Mouse (Mus musculus) skeletal muscle tissue, adult 2 months (tissue): ENCODE data around the gene Ccdc73.
"Not testable (repeated sequence)": the region's sequence is repeated elsewhere in the genome, so short reads cannot be mapped to it uniquely, and the experiment has no call there.

ENCODE experiments used
- DNase-seq: peaks from one replicate; pipeline ENCODE4 v3.0.0-alpha.2; 2012; ENCODE audit warnings: low read depth, low spot score

Gene Ccdc73

GRCm38 (mm10) chr2:104867282-104867855 is at the start of gene Ccdc73:
Ccdc73 (plus strand) TSS chr2:104867805.
- no peak for DNase-seq

GRCm38 (mm10) chr2:104818763-104819162 is 48.8 kb upstream of the Ccdc73 start:
- not testable (repeated sequence) for DNase-seq

GRCm38 (mm10) chr2:104826191-104826590 is 41.4 kb upstream of the Ccdc73 start:
- no peak for DNase-seq

- no peak for DNase-seq
Observed at GRCm38 (mm10) chr2:104832486-104832885, 35.1 kb upstream of the Ccdc73 start.

GRCm38 (mm10) chr2:104840974-104841373 is 26.6 kb upstream of the Ccdc73 start:
- no peak for DNase-seq

GRCm38 (mm10) chr2:104841736-104842135 is 25.9 kb upstream of the Ccdc73 start:
- no peak for DNase-seq

GRCm38 (mm10) chr2:104842559-104842958 is 25.0 kb upstream of the Ccdc73 start:
- no peak for DNase-seq

GRCm38 (mm10) chr2:104846638-104847414 is 20.8 kb upstream of the Ccdc73 start:
- no peak for DNase-seq

- no peak for DNase-seq
Observed at GRCm38 (mm10) chr2:104847645-104848044, 20.0 kb upstream of the Ccdc73 start.

- DNase-seq, result no peak
Observed at GRCm38 (mm10) chr2:104848235-104849161, 19.1 kb upstream of the Ccdc73 start.

- peak; percentile 13 for DNase-seq
Observed at GRCm38 (mm10) chr2:104849276-104849990, 18.2 kb upstream of the Ccdc73 start, which contains the start of gene Prrg4. Prrg4 (minus strand) TSS chr2:104849876.

GRCm38 (mm10) chr2:104849991-104850359 is 17.6 kb upstream of the Ccdc73 start:
- DNase-seq, result no peak

- DNase-seq, result no peak
Observed at GRCm38 (mm10) chr2:104851686-104852085, 15.9 kb upstream of the Ccdc73 start.

- DNase-seq, result no peak
Observed at GRCm38 (mm10) chr2:104852546-104852945, 15.1 kb upstream of the Ccdc73 start.

GRCm38 (mm10) chr2:104854836-104855235 is 12.8 kb upstream of the Ccdc73 start:
- no peak for DNase-seq

GRCm38 (mm10) chr2:104855732-104856131 is 11.9 kb upstream of the Ccdc73 start:
- DNase-seq, result no peak

- no peak for DNase-seq
Observed at GRCm38 (mm10) chr2:104856218-104856617, 11.4 kb upstream of the Ccdc73 start.

GRCm38 (mm10) chr2:104858083-104858482 is 9.5 kb upstream of the Ccdc73 start:
- not testable (repeated sequence) for DNase-seq

GRCm38 (mm10) chr2:104859060-104859459 is 8.5 kb upstream of the Ccdc73 start:
- no peak for DNase-seq

- DNase-seq, result no peak
Observed at GRCm38 (mm10) chr2:104860426-104860825, 7.2 kb upstream of the Ccdc73 start.

GRCm38 (mm10) chr2:104864176-104864860 is 3.3 kb upstream of the Ccdc73 start:
- DNase-seq, result no peak
